Mouse (Mus musculus) stomach, postnatal 0 days (tissue): ENCODE data around the gene Rbm12.

Experiments used
- CTCF ChIP-seq: IDR thresholded peaks from 2 replicates; pipeline ENCODE4 v1.5.1; 2016; ENCODE audit warnings: antibody characterized with exemption, low read depth, mild to moderate bottlenecking, moderate library complexity
- EP300 ChIP-seq: optimal IDR thresholded peaks from 2 replicates; pipeline ENCODE3; 2016; ENCODE audit warnings: antibody characterized with exemption

DNA sequence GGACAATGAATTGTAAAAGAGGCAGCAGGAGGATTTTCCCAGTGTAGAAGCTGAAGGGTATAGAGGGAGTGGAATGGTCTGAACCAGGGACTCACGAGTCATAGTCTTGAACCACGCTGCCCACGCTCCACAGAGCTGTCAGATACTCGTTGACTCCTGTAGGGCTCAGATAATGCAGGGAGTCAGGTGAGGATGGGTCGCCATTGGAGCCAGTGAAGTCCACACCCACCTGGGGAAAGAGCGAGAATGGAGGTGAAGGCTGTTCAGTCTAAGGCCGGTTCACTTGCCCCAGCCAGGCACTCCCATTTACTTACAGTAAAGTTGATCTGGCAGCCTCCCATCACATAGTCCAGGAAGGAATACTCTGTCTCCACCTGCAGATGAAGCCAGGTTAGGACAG is 34.3 kb downstream of the Rbm12 start:
- no peak for TF ChIP-seq EP300
- peak; percentile 47 for TF ChIP-seq CTCF
